Comparison of ENCODE assay signal across 8 mouse cellular contexts in genomic region chr7:130265319-130266165, GRCm38 (mm10).
DNase-seq lines count a peak whose midpoint lies in the region; ATAC-seq and TF ChIP-seq lines count a peak whose summit lies in the region.

No protein-coding gene starts in this region.

- H3K27ac ChIP-seq in kidney, embryonic 14.5 days (ENCODE audit: low read depth, low read length): peak overlapping the region; percentile 94
- peak overlapping the region; percentile 85 for H3K27ac ChIP-seq in cortical plate, adult 2 months (ENCODE audit: insufficient read depth, low read length)
- H3K27ac ChIP-seq in heart, embryonic 13.5 days (replicated peaks): peak overlapping the region; percentile 86
- H3K27ac ChIP-seq in small intestine, adult 2 months (ENCODE audit: insufficient read depth, low read depth, low read length): peak overlapping the region; percentile 76

- no peak for TF ChIP-seq POLR2A in cortical plate, adult 2 months (IDR thresholded peaks at IDR 0.05; ENCODE audit: extremely low read depth, insufficient read depth, low read length)
- no peak for TF ChIP-seq POLR2A in small intestine, adult 2 months (IDR thresholded peaks at IDR 0.05; ENCODE audit: low read depth, low read length)

- under 1% methylated on average over 56 of the region's 58 CpGs for WGBS in kidney, embryonic 14.5 days
- WGBS in heart, embryonic 13.5 days: under 1% methylated on average over 58 of the region's 58 CpGs
- WGBS in small intestine, adult 2 months: 1% methylated on average over 58 of the region's 58 CpGs

- 0 out of 2 replicates have a peak, but pooled peaks cover 3% of the 10 kb centered on the region for H3K27me3 ChIP-seq in kidney, embryonic 14.5 days (ENCODE audit: control insufficient read depth, insufficient read depth, low read length)
- peaks cover 26% of the 10 kb centered on the region; the same call in 1 of the 2 replicates for H3K27me3 ChIP-seq in heart, embryonic 13.5 days (replicated peaks)
- peaks cover 7% of the 10 kb centered on the region for H3K27me3 ChIP-seq in small intestine, adult 2 months (ENCODE audit: control insufficient read depth, insufficient read depth, low read length)

- no peak for DNase-seq in kidney, adult 18-20 months
- peak; percentile 36 to 41 for DNase-seq in layer of hippocampus, postnatal 25 days (ENCODE audit: extremely low spot score in 1 of 2, low spot score in 1 of 2)
- peak; percentile 56 for DNase-seq in lung, postnatal 10 days
- no peak for DNase-seq in natural killer cell, adult 2 months (ENCODE audit: low spot score in 2 of 2)

- H3K4me1 ChIP-seq in kidney, embryonic 14.5 days (ENCODE audit: control insufficient read depth, insufficient read depth, low read length): peaks cover 48% of the 10 kb centered on the region
- H3K4me1 ChIP-seq in cortical plate, adult 2 months (ENCODE audit: control insufficient read depth, insufficient read depth, low read length): no peaks in the 10 kb centered on the region
- peaks cover 51% of the 10 kb centered on the region for H3K4me1 ChIP-seq in heart, embryonic 13.5 days
- peaks cover 6% of the 10 kb centered on the region for H3K4me1 ChIP-seq in small intestine, adult 2 months (ENCODE audit: control insufficient read depth, insufficient read depth, insufficient read length, low read length)

- H3K9ac ChIP-seq in kidney, embryonic 14.5 days (ENCODE audit: low read depth, low read length): peak overlapping the region; percentile 91
- peak overlapping the region; percentile 88 for H3K9ac ChIP-seq in heart, embryonic 13.5 days

- H3K4me3 ChIP-seq in kidney, embryonic 14.5 days (ENCODE audit: low read length): peak overlapping the region; percentile 94
- H3K4me3 ChIP-seq in cortical plate, adult 2 months (ENCODE audit: insufficient read depth, low read length): peak overlapping the region; percentile 51
- peak overlapping the region; percentile 73 for H3K4me3 ChIP-seq in heart, embryonic 13.5 days
- H3K4me3 ChIP-seq in small intestine, adult 2 months (ENCODE audit: low read depth, low read length): peak overlapping the region; percentile 89

- peak; percentile 45 for ATAC-seq in kidney, embryonic 14.5 days (ENCODE audit: low FRiP score, low TSS enrichment)
- ATAC-seq in heart, embryonic 13.5 days (ENCODE audit: extremely low read depth, insufficient number of reproducible peaks, low FRiP score, low TSS enrichment): no peak

- H3K36me3 ChIP-seq in kidney, embryonic 14.5 days (ENCODE audit: control insufficient read depth, insufficient read depth, low read length): peaks cover 13% of the 10 kb centered on the region
- H3K36me3 ChIP-seq in heart, embryonic 13.5 days: peaks cover 4% of the 10 kb centered on the region; the same call in 1 of the 2 replicates
- H3K36me3 ChIP-seq in small intestine, adult 2 months (ENCODE audit: control insufficient read depth, insufficient read depth, low read length): peaks cover 2% of the 10 kb centered on the region; the same call in 1 of the 2 replicates

- TF ChIP-seq CTCF in cortical plate, adult 2 months (IDR thresholded peaks at IDR 0.05; ENCODE audit: extremely low read depth, insufficient read depth, low read length): no peak
- TF ChIP-seq CTCF in small intestine, adult 2 months (IDR thresholded peaks at IDR 0.05; ENCODE audit: extremely low read depth, insufficient read length, insufficient replicate concordance, low read depth, low read length): no peak

- H3K4me2 ChIP-seq in kidney, embryonic 14.5 days (replicated peaks; ENCODE audit: low read depth, low read length): peak overlapping the region; percentile 77
- H3K4me2 ChIP-seq in heart, embryonic 13.5 days: peak overlapping the region; percentile 87

- H3K9me3 ChIP-seq in kidney, embryonic 14.5 days (ENCODE audit: control insufficient read depth, low read length): no peaks in the 10 kb centered on the region
- H3K9me3 ChIP-seq in heart, embryonic 13.5 days: no peaks in the 10 kb centered on the region

Comparison
In these comparisons a context has a peak if more than half of its experiments do, and no peak if none do; other contexts are left out.
1. DNase-seq: peak in layer of hippocampus, postnatal 25 days (2 of 2) and lung, postnatal 10 days (single experiment); none in kidney, adult 18-20 months (single experiment) and natural killer cell, adult 2 months (0 of 2).
2. Peak in every context shown above with its lines, with median percentiles within 50 percentile points of each other: H3K27ac ChIP-seq and H3K4me3 ChIP-seq.